Mouse (Mus musculus): Measurements from ENCODE around the gene Eif4g1. TPM values are rescaled to one million over a fixed set of nuclear protein-coding genes. Genes with fewer than 3 reads are reported as not detected.
A peak's percentile ranks its signal among the peaks of the same experiment; 100 is the strongest.

Eif4g1 gene
- total RNA-seq, 2 experiments from 2014 or later: 330 to 342 TPM

- intact Hi-C loops (cut with DNase I): no loop called here
- DNase-seq (ENCODE audit: low spot score in 2 of 2): no peak
These were observed 2.2 kb downstream of the Eif4g1 start for GRCm38 (mm10) chr16:20670291-20670690.

- DNase-seq (ENCODE audit: low spot score in 2 of 2): no peak
- intact Hi-C loops (cut with DNase I): no loop called here
These were observed 3.8 kb downstream of the Eif4g1 start for GRCm38 (mm10) chr16:20671886-20672285.

GRCm38 (mm10) chr16:20672500-20672902, 4.4 kb downstream of the Eif4g1 start:
- DNase-seq (ENCODE audit: low spot score in 2 of 2): peak; percentile 94 to 97
- intact Hi-C loops (cut with DNase I): no loop called here

GRCm38 (mm10) chr16:20672965-20673705, 5.0 kb downstream of the Eif4g1 start:
- peak; percentile 37 to 45 for DNase-seq (ENCODE audit: low spot score in 2 of 2)
- intact Hi-C loops (cut with DNase I): no loop called here

- intact Hi-C loops (cut with DNase I): no loop called here
- no peak for DNase-seq (ENCODE audit: low spot score in 2 of 2)
These were observed 5.7 kb downstream of the Eif4g1 start for GRCm38 (mm10) chr16:20673706-20674303.

GRCm38 (mm10) chr16:20675213-20675612, 7.1 kb downstream of the Eif4g1 start:
- DNase-seq (ENCODE audit: low spot score in 2 of 2): no peak
- intact Hi-C loops (cut with DNase I): no loop called here

- DNase-seq (ENCODE audit: low spot score in 2 of 2): no peak
- intact Hi-C loops (cut with DNase I): no loop called here
These were observed 8.6 kb downstream of the Eif4g1 start for GRCm38 (mm10) chr16:20676702-20677101.

- intact Hi-C loops (cut with DNase I): no loop called here
- no peak for DNase-seq (ENCODE audit: low spot score in 2 of 2)
These were observed 9.3 kb downstream of the Eif4g1 start for GRCm38 (mm10) chr16:20677380-20677779.

- peak; percentile 50 to 62 for DNase-seq (ENCODE audit: low spot score in 2 of 2)
- intact Hi-C loops (cut with DNase I): no loop called here
These were observed 10.0 kb downstream of the Eif4g1 start for GRCm38 (mm10) chr16:20677974-20678675.

GRCm38 (mm10) chr16:20690774-20691173, 22.7 kb downstream of the Eif4g1 start:
- no peak for DNase-seq (ENCODE audit: low spot score in 2 of 2)
- intact Hi-C loops (cut with DNase I): no loop called here

- DNase-seq (ENCODE audit: low spot score in 2 of 2): no peak
- intact Hi-C loops (cut with DNase I): no loop called here
These were observed 23.5 kb downstream of the Eif4g1 start for GRCm38 (mm10) chr16:20691617-20692016.

- no peak for DNase-seq (ENCODE audit: low spot score in 2 of 2)
- intact Hi-C loops (cut with DNase I): no loop called here
These were observed 24.3 kb downstream of the Eif4g1 start for GRCm38 (mm10) chr16:20692241-20692965.

GRCm38 (mm10) chr16:20693111-20693701, 25.1 kb downstream of the Eif4g1 start, which contains the start of gene Fam131a:
Fam131a (plus strand) TSS chr16:20693241.
- intact Hi-C loops (cut with DNase I): no loop called here
- peak; percentile 95 for DNase-seq (ENCODE audit: low spot score in 2 of 2)

- DNase-seq (ENCODE audit: low spot score in 2 of 2): peak; percentile 76 to 92
- intact Hi-C loops (cut with DNase I): no loop called here
These were observed 26.7 kb downstream of the Eif4g1 start for GRCm38 (mm10) chr16:20694781-20695180.

- intact Hi-C loops (cut with DNase I): no loop called here
- DNase-seq (ENCODE audit: low spot score in 2 of 2): peak; percentile 99
These were observed 27.7 kb downstream of the Eif4g1 start for GRCm38 (mm10) chr16:20695622-20696323.

GRCm38 (mm10) chr16:20699266-20699665, 31.2 kb downstream of the Eif4g1 start:
- no peak for DNase-seq (ENCODE audit: low spot score in 2 of 2)
- intact Hi-C loops (cut with DNase I): no loop called here

- no peak for DNase-seq (ENCODE audit: low spot score in 2 of 2)
- intact Hi-C loops (cut with DNase I): no loop called here
These were observed 31.9 kb downstream of the Eif4g1 start for GRCm38 (mm10) chr16:20700036-20700435.

GRCm38 (mm10) chr16:20701316-20701715, 33.2 kb downstream of the Eif4g1 start:
- intact Hi-C loops (cut with DNase I): no loop called here
- DNase-seq (ENCODE audit: low spot score in 2 of 2): no peak

All from left cerebral cortex, postnatal 14 days (tissue).